Mouse (Mus musculus) adrenal gland, postnatal 4 days (tissue): ENCODE data around the gene Camk2g. TPM values are rescaled to one million over a fixed set of nuclear protein-coding genes. Genes with fewer than 3 reads are reported as not detected.

ENCODE experiments used
- DNase-seq, 2 experiments: peaks; one replicate each; pipeline ENCODE4 v3.0.0; 2021 to 2022; ENCODE audit warnings: low spot score in 2 of 2, mixed read lengths in 2 of 2
- total RNA-seq, 2 experiments: library from RNA; stranded (reverse); gene quantifications; 2 replicates each; pipeline ENCODE4 v1.2.3; 2021

Camk2g gene
- total RNA-seq, 2 experiments from 2014 or later = 77.3 to 87.2 TPM

GRCm38 (mm10) chr14:20743614-20744013, 50.3 kb downstream of the Camk2g start:
- DNase-seq = no peak

- DNase-seq = no peak
Observed at GRCm38 (mm10) chr14:20741301-20741700, 52.6 kb downstream of the Camk2g start.

DNA sequence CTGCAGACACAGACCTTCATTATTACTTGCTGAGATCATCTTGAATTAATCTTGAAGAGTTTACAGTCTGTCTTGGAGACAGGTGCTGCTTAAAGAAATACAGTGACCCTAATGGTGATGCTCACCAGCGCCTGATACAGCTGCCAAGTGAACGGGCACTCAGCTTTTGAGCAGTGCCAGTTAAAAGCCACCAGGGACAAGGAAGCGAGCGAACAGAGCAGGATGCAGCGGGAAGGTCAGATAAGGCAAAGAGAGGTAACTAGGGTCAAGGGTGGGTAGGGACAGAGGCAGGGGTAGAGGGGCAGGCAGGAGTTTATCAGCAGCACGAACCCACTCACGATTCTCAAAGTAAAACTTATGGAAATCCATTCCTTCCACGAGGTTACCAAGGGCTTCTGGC, 55.4 kb downstream of the Camk2g start:
- DNase-seq = no peak

GRCm38 (mm10) chr14:20737306-20737705, 56.6 kb downstream of the Camk2g start:
- DNase-seq = no peak

DNA sequence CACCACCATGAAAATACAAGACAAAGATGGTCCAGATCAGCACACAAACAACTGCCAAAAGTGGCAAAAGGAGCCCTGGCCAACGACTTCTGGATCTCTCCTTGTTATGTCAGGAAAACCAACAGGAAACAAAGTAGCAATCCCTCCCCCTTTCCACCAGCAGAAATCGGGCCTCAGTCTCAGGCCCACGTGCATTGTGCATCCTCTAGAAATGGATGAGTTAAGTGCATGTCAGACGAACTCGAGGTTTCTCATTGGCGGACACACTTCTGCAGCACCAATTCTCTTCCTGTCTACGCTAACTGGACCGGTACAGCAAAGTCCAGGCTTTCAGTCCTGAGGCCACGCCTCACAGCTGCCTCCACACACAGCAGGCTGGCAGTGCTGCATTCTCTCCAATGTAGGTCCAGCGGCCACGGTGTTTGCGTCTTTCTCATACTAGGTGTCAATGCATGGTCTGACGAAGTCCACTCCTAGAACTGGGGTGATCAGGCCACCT, 57.9 kb downstream of the Camk2g start:
- DNase-seq = no peak

- no peak for DNase-seq
Observed at GRCm38 (mm10) chr14:20735052-20735451, 58.8 kb downstream of the Camk2g start.

DNA sequence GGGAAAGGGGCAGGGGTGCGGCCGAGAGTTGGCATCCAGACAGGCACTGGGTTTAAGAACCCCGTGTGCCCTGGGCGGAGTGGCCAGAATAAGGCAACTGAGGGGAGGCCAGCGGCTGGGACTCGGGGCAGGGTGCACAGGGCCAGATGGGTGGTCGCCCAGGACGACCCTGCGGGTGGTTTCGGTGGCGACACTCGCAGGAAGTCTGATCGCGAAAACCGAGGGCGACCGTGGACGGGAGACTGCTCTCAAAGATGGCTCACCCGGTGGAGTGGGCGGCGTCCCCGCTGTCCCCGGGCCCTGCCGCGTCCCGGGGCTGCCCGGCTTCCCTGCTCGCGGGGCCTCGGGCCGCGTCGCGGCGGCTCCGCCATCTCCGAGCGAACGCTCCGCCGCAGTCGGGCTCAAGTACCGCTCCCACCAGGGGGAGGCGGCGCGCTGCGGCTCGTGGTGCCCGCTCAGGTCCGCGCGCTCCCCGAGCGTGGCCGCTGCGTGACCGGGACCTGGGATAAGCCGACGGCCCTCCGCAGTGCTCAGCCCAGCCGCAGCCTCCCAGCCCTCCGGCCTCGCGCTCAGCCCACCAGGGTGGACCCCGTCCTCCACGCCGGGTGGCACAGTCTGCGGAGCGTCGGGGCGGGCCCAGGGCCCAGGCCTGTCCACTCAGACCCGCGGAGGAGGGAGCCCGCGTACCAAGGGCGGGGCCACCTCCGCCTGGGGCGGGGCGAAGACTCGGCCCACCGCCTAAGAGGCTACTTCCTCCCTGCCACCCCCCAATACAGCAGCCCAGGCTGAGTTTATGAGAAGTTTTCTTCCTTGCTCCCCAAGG, 59.7 kb downstream of the Camk2g start, which contains the start of gene Ndst2:
Gene Ndst2 (minus strand): TSS at position 611 of the 823 bp plus-strand sequence.
- peak; percentile 60 to 78 for DNase-seq

DNA sequence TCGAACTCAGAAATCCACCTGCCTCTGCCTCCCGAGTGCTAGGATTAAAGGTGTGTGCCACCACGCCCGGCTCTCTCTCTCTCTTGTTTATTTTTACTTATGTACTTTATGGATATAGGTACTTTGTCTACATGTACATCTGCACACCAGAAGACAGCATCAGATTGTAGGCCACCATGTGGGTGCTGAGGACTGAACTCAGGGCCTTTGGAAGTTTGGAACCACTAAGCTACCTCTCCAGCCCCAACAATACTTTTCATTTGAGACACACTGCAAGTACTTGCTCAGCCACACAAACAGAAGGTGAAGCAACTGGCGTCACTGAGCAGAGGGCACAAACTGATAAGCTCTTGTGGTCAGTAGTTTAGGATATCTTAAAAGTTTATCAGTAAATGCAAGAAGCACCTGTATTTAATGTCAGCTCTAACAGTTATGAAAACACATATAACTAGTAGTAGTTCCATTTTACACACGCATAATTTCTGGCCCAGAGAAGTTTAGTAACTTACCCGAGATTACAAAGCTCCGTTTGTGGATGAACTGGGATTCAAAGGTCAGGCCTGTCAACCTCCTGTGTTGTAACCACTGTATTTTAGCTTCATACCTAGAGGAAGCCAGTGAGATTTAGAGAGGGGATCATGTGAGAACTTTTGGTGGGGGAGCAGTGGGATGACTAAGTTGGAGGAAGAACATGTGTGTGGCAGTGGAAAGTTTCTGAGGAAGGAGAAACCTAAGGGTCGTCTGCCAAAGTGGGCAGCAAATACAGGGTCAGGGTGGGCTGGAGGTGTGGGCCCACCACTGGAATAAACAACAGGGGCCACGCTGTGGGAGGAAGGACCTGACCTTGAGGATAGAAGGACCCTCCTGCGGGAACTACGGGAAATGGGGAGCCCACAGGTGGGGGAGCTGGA, 60.6 kb downstream of the Camk2g start:
- no peak for DNase-seq

DNA sequence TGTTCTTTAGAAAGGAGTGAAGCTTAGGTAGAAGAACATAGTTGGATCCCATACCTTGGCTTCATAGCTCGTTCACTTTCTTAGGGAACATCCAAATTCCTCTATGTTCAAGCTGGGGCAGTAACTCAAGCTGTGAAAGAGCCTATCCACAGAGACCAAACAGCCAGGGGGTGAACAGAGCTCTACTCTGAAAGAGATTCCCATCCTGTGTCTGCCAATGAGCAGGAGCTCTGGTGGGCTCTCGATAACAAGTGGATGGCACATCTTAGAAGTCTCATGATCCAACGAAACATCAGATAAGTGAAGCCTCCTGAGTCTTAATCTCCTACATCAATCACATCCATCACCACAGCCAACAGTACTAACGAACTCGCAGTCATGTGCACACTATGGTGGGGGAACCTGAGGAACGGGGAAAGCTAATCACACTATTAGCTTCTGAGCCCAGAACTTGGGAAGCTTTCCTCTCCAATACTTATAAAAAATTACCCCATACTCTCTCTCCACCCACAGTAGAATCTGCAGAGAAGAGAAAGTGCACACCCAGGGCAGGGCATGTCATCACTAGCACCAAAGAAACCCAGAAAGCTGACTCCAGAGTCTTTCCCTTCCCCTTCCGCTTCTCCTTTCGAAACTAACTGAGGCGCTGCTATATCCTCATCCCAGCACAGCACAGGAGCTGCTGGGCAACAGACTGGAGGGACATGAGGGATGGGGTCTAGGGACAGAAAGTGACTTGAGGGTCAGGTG, 62.9 kb downstream of the Camk2g start:
- DNase-seq = no peak

- DNase-seq = no peak
Observed at GRCm38 (mm10) chr14:20729871-20730270, 64.0 kb downstream of the Camk2g start.

DNA sequence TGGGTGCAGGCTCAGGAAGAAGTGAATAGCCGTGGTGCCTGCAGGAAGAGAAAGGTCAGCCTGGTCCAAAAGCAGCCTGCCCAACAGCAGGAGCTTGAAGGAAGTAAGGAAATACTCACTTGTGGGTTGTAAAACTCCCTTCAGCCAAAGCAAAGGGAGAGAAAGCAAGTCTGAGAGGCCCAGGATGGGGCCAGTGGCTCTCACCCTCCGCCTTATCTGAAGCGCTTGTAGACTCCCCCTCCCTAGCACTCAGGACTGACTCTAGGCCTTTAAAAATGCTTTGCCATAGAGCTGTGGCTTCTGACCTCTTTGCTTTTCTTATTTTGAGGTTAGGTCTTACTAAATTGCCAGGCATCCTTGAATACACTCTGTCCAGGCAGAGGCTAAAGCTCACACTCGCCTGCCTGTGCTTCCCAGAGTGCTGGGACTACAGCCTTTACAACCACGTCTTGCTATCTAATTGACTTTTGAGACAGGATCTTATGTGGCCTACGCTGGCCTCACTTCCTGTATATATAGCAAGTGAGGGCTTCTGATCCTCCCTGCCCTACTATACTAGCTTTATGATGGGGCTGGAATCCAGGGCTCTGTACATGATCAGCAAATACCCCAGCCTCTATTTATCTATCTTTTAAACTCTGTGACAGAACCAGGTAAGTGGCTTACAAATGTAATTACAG, 68.1 kb downstream of the Camk2g start:
- no peak for DNase-seq

- no peak for DNase-seq
Observed at GRCm38 (mm10) chr14:20724043-20724442, 69.8 kb downstream of the Camk2g start.

GRCm38 (mm10) chr14:20723006-20723405, 70.9 kb downstream of the Camk2g start:
- DNase-seq = no peak

DNA sequence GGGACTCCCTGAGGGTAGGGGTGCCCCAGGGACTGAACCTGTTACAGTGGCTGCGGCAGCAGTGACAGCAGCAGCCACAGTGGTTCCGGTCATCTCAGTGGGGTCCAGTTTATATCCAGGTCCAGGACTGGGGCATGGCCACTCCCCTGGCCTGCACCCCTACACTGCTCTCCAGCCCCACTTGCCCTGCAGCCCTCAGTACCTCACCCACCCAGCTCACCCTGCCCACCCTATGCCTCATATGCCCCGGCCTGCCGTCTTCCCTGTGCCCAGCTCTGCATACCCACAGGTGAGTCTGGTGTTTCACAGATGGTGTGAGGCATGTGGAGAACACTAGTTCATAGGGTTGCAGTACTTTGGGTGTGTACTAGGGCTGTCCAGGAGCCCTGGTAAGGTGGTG, 72.5 kb downstream of the Camk2g start:
- DNase-seq = no peak

GRCm38 (mm10) chr14:20719767-20720166, 74.1 kb downstream of the Camk2g start:
- DNase-seq = no peak

GRCm38 (mm10) chr14:20718443-20718842, 75.4 kb downstream of the Camk2g start:
- no peak for DNase-seq

GRCm38 (mm10) chr14:20713832-20714231, 80.1 kb downstream of the Camk2g start:
- no peak for DNase-seq

DNA sequence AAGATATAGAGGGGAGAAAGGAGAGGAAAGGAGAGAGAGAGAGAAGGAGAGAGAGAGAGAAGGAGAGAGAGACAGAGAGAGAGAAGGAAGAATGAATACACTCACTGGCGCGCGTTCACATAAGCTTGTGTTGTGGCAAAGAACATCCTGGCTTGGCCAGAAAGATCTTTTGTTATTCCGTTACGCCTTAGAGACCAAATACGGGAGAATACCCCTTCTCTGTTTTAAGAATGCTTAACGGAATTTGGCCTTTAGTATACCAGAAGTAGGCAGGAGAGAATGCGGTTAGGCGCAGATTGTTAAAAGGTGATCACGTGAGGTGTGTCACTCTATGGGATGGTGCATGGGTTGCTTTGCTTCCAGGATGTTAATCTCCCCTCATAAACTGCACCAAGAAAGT, 85.6 kb downstream of the Camk2g start:
- DNase-seq = no peak

- DNase-seq = peak; percentile 71 to 78
Observed at GRCm38 (mm10) chr14:20707201-20708190, 86.4 kb downstream of the Camk2g start, which contains the start of gene Zswim8. TSS of gene Zswim8 (plus strand) at chr14:20707552.
